Mouse (Mus musculus): ENCODE results near the gene Tbcb. TPM values are rescaled to one million over a fixed set of nuclear protein-coding genes. Genes with fewer than 3 reads are reported as not detected.
A peak's percentile ranks its signal among the peaks of the same experiment; 100 is the strongest.
"Not testable (repeated sequence)": the region's sequence is repeated elsewhere in the genome, so short reads cannot be mapped to it uniquely, and the experiment has no call there.

Gene Tbcb
- polyA plus RNA-seq, 1 experiment, result 2.6 TPM

GRCm38 (mm10) chr7:30265935-30266334 lies 33.9 kb upstream of the Tbcb start:
- H3K36me3 ChIP-seq (ENCODE audit: control insufficient read depth), result peaks cover 94% of the 10 kb centered on the region
- H3K27me3 ChIP-seq (ENCODE audit: control insufficient read depth), result no peaks in the 10 kb centered on the region
- no peak overlapping the region for H3K4me3 ChIP-seq (replicated peaks)
- TF ChIP-seq TAL1 (IDR thresholded peaks at IDR 0.05; ENCODE audit: low read length), result no peak
- TF ChIP-seq GATA1 (IDR thresholded peaks at IDR 0.05; ENCODE audit: low read length), result no peak
- H3K9me3 ChIP-seq (ENCODE audit: control insufficient read depth, low read length), result no peaks in the 10 kb centered on the region
- no peaks in the 10 kb centered on the region for H3K4me1 ChIP-seq (ENCODE audit: control insufficient read depth)

GRCm38 (mm10) chr7:30265531-30265930 lies 33.5 kb upstream of the Tbcb start:
- peaks cover 93% of the 10 kb centered on the region for H3K36me3 ChIP-seq (ENCODE audit: control insufficient read depth)
- no peak overlapping the region for H3K4me3 ChIP-seq (replicated peaks)
- H3K9me3 ChIP-seq (ENCODE audit: control insufficient read depth, low read length), result no peaks in the 10 kb centered on the region
- no peaks in the 10 kb centered on the region for H3K4me1 ChIP-seq (ENCODE audit: control insufficient read depth)
- no peaks in the 10 kb centered on the region for H3K27me3 ChIP-seq (ENCODE audit: control insufficient read depth)
- TF ChIP-seq GATA1 (IDR thresholded peaks at IDR 0.05; ENCODE audit: low read length) (no peak), TAL1 (IDR thresholded peaks at IDR 0.05; ENCODE audit: low read length) (no peak)

DNA sequence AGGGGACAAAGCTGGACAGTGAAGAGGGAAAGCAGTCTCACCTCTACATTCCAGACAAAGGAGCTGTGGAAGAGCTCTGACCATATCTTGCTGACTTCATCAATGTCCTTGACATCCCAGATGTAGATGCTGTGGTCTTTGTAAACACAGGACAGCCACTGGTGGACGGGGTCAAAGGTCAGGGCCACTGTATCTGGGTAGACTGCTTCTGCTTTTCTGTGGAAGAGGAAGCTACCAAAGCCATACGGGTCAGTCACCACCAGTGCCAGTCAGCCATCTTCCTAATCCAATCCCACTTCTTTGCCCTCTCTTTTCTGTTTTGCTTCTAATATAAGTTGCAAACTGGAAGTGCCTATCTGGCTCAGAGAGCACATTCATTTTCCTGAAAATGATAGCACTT lies 33.0 kb upstream of the Tbcb start:
- H3K9me3 ChIP-seq (ENCODE audit: control insufficient read depth, low read length), result no peaks in the 10 kb centered on the region
- no peaks in the 10 kb centered on the region for H3K27me3 ChIP-seq (ENCODE audit: control insufficient read depth)
- TF ChIP-seq GATA1 (IDR thresholded peaks at IDR 0.05; ENCODE audit: low read length), result no peak
- TF ChIP-seq TAL1 (IDR thresholded peaks at IDR 0.05; ENCODE audit: low read length), result no peak
- no peaks in the 10 kb centered on the region for H3K4me1 ChIP-seq (ENCODE audit: control insufficient read depth)
- peaks cover 93% of the 10 kb centered on the region for H3K36me3 ChIP-seq (ENCODE audit: control insufficient read depth)
- no peak overlapping the region for H3K4me3 ChIP-seq (replicated peaks)

DNA sequence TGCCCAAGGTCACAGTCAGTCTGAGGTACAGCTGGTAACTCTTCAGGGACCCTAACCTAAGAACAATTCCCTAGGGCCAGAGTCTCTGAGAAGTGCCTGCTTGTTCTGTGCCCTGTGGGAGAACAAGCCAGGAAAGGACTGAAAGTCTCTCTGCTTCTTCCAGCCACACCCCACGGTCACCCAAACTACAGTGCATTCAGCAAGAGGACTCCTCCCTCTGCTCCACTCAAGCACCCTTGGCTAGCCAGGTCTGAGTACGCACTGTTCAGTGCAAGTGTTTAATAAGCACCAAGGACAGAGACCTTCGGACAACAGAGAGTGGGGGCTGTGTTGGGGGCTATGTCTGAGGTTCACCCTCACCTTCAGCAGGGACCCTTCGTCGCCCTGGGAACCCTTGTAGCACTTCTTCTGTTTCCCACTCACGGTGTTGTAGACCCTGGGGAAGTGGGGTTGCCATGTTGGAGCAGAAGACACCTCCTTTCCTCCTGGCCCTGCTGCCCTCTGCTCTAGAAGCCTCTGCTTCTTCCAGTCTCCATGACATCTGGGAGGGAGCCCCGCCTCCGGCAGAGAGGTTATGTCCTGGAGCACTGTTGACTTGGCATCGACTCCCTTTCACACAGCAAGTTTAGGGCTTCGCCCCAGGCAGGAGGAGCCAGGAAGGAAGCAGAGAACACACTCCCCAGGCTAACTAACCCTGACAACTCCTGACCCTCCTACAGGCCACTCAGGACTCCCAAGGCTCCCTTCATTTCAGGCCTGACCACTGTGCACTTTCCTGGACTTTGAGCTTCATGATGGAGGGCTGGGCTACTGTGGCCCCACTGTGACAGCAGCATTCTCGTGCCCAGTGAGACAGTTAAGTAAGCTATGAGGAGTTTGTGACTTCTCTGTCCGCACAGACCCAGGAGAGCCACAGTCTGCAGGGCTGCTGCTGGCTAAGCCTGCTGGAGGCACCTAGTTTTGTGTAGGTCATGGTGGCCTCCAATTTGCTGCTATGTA lies 20.2 kb upstream of the Tbcb start:
- H3K4me1 ChIP-seq (ENCODE audit: control insufficient read depth), result no peaks in the 10 kb centered on the region
- H3K36me3 ChIP-seq (ENCODE audit: control insufficient read depth), result peaks cover 95% of the 10 kb centered on the region
- TF ChIP-seq TAL1 (IDR thresholded peaks at IDR 0.05; ENCODE audit: low read length) (no peak), GATA1 (IDR thresholded peaks at IDR 0.05; ENCODE audit: low read length) (no peak)
- H3K4me3 ChIP-seq (replicated peaks), result no peak overlapping the region
- no peaks in the 10 kb centered on the region for H3K9me3 ChIP-seq (ENCODE audit: control insufficient read depth, low read length)
- H3K27me3 ChIP-seq (ENCODE audit: control insufficient read depth), result no peaks in the 10 kb centered on the region

GRCm38 (mm10) chr7:30237374-30237773 lies 5.3 kb upstream of the Tbcb start:
- not testable (repeated sequence) for H3K9me3 ChIP-seq (ENCODE audit: control insufficient read depth, low read length); H3K4me3 ChIP-seq (replicated peaks); H3K27me3 ChIP-seq (ENCODE audit: control insufficient read depth)
- H3K4me1 ChIP-seq (ENCODE audit: control insufficient read depth), result peaks cover 13% of the 10 kb centered on the region
- H3K36me3 ChIP-seq (ENCODE audit: control insufficient read depth), result peaks cover 52% of the 10 kb centered on the region

DNA sequence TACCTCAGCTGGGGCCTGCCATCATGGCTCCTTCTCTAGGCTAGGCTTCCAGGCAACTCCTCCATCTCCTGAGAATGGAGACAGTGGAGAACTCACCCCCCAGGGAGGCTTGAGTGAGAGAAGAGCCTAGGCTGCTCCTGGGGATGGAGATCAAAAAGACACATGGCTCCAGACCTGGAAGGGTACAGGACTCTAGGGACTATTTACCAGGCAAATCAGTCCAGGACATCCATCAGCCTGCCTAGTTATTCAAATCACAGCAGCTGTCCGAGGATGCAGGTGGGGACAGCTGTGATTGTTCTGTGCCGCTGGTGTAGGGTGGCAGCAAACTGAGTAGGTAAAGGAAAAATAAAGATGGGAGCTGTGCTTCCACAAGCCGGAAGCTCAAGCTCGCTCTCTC lies 3.6 kb upstream of the Tbcb start, which contains the start of gene Ovol3:
Gene Ovol3, minus strand, starts transcription at position 101 of the 400 bp plus-strand sequence.
- Histone ChIP-seq H3K36me3 (ENCODE audit: control insufficient read depth) (peaks cover 35% of the 10 kb centered on the region), H3K27me3 (ENCODE audit: control insufficient read depth) (no peaks in the 10 kb centered on the region), H3K4me1 (ENCODE audit: control insufficient read depth) (peaks cover 25% of the 10 kb centered on the region), H3K4me3 (replicated peaks) (no peak within 1 kb of the TSS), H3K9me3 (ENCODE audit: control insufficient read depth, low read length) (no peaks in the 10 kb centered on the region)
- TF ChIP-seq TAL1 (IDR thresholded peaks at IDR 0.05; ENCODE audit: low read length), result no peak
- TF ChIP-seq GATA1 (IDR thresholded peaks at IDR 0.05; ENCODE audit: low read length), result no peak

- H3K27me3 ChIP-seq (ENCODE audit: control insufficient read depth), result no peaks in the 10 kb centered on the region
- peaks cover 30% of the 10 kb centered on the region for H3K36me3 ChIP-seq (ENCODE audit: control insufficient read depth)
- H3K4me1 ChIP-seq (ENCODE audit: control insufficient read depth), result peaks cover 28% of the 10 kb centered on the region
- H3K9me3 ChIP-seq (ENCODE audit: control insufficient read depth, low read length), result no peaks in the 10 kb centered on the region
- no peak overlapping the region for H3K4me3 ChIP-seq (replicated peaks)
- TF ChIP-seq GATA1 (IDR thresholded peaks at IDR 0.05; ENCODE audit: low read length), result no peak
- no peak for TF ChIP-seq TAL1 (IDR thresholded peaks at IDR 0.05; ENCODE audit: low read length)
Measured at GRCm38 (mm10) chr7:30235091-30235490, 3.0 kb upstream of the Tbcb start.

- TF ChIP-seq GATA1 (IDR thresholded peaks at IDR 0.05; ENCODE audit: low read length), result no peak
- TF ChIP-seq TAL1 (IDR thresholded peaks at IDR 0.05; ENCODE audit: low read length), result no peak
- no peaks in the 10 kb centered on the region for H3K27me3 ChIP-seq (ENCODE audit: control insufficient read depth)
- H3K4me3 ChIP-seq (replicated peaks), result no peak overlapping the region
- peaks cover 28% of the 10 kb centered on the region for H3K4me1 ChIP-seq (ENCODE audit: control insufficient read depth)
- no peaks in the 10 kb centered on the region for H3K9me3 ChIP-seq (ENCODE audit: control insufficient read depth, low read length)
- H3K36me3 ChIP-seq (ENCODE audit: control insufficient read depth), result peaks cover 22% of the 10 kb centered on the region
Measured at GRCm38 (mm10) chr7:30234276-30234858, 2.3 kb upstream of the Tbcb start.

- H3K27me3 ChIP-seq (ENCODE audit: control insufficient read depth), result no peaks in the 10 kb centered on the region
- peak overlapping the region; percentile 79 for H3K4me3 ChIP-seq (replicated peaks)
- peaks cover 20% of the 10 kb centered on the region for H3K36me3 ChIP-seq (ENCODE audit: control insufficient read depth)
- TF ChIP-seq GATA1 (IDR thresholded peaks at IDR 0.05; ENCODE audit: low read length) (no peak), TAL1 (IDR thresholded peaks at IDR 0.05; ENCODE audit: low read length) (no peak)
- no peaks in the 10 kb centered on the region for H3K9me3 ChIP-seq (ENCODE audit: control insufficient read depth, low read length)
- peaks cover 28% of the 10 kb centered on the region for H3K4me1 ChIP-seq (ENCODE audit: control insufficient read depth)
Measured at GRCm38 (mm10) chr7:30233387-30233786, 1.3 kb upstream of the Tbcb start.
